Mouse (Mus musculus): ENCODE measurements around the gene Gsdmc3. TPM values are rescaled to one million over a fixed set of nuclear protein-coding genes. Genes with fewer than 3 reads are reported as not detected.
"Not testable (repeated sequence)": the region's sequence is repeated elsewhere in the genome, so short reads cannot be mapped to it uniquely, and the experiment has no call there.

Gsdmc3 gene
- not detected in 2 replicates for polyA plus RNA-seq (2016; fragmentation: Nextera tagmentation; extraction: Ambion mirVana)

DNA sequence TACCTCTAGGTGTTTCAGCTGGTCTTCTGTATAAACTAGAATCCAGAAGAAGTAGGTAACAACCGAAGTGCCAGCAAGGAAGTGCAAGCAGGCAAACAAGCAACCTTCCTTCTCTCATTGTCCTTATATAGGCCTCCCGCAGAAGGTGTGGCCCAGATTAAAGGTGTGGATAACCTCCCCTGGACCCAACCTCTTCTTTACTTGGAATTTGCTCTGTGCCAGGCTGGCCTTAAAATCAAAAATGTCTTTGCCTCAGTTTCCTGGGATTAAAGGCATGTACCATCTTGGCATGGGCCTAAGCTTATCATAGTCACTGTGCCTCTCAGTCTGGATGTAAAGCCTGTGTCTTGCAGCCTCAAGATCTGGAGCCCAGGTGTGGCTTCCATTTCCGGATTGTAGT lies at the start of gene Gsdmc3:
Gsdmc3 (minus strand) TSS at position 101 of the 400 bp plus-strand sequence.
- H3K36me3 ChIP-seq; H3K9ac ChIP-seq (replicated peaks); H3K27me3 ChIP-seq; H3K27ac ChIP-seq; ATAC-seq (ENCODE audit: insufficient number of reproducible peaks, insufficient read depth, low FRiP score, low TSS enrichment, low read depth); H3K4me1 ChIP-seq (replicated peaks); H3K9me3 ChIP-seq; H3K4me3 ChIP-seq (replicated peaks); H3K4me2 ChIP-seq: not testable (repeated sequence)
- 77% methylated on average over 1 of the region's 3 CpGs for WGBS

- Histone ChIP-seq H3K4me2 (no peak overlapping the region), H3K27ac (no peak overlapping the region), H3K9ac (replicated peaks) (no peak overlapping the region), H3K36me3 (peaks cover 26% of the 10 kb centered on the region), H3K4me3 (replicated peaks) (no peak overlapping the region), H3K4me1 (replicated peaks) (no peaks in the 10 kb centered on the region), H3K27me3 (no peaks in the 10 kb centered on the region), H3K9me3 (no peaks in the 10 kb centered on the region)
- no peak for ATAC-seq (ENCODE audit: insufficient number of reproducible peaks, insufficient read depth, low FRiP score, low TSS enrichment, low read depth)
- WGBS = 88% methylated on average over 3 of the region's 3 CpGs
These were observed 47.8 kb upstream of the Gsdmc3 start for GRCm38 (mm10) chr15:63926201-63926600.

DNA sequence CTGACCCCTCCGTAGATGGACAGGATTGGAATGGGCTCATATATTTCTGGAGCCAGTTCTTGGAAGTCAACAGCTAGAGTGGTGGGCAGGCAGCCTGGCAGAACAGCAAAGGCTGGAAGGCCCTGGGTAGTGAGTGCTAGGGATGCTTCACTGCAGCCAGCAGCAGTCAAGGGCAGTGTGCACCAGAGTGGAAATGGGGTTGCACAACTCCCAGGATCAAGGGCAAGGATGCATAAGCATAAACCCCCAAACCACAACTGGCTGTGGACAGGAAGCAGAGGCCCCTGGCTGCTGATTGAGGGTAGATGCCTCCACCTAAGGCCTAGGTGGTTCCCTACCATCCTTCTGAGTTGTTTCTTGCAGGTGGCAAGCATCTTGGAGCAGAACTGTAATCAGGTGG lies 46.1 kb upstream of the Gsdmc3 start:
- Histone ChIP-seq H3K36me3 (peaks cover 14% of the 10 kb centered on the region; the same call in 1 of the 2 replicates), H3K27me3 (no peaks in the 10 kb centered on the region), H3K4me2 (no peak overlapping the region), H3K9me3 (no peaks in the 10 kb centered on the region), H3K27ac (no peak overlapping the region), H3K4me1 (replicated peaks) (no peaks in the 10 kb centered on the region), H3K4me3 (replicated peaks) (no peak overlapping the region), H3K9ac (replicated peaks) (no peak overlapping the region)
- 88% methylated on average over 1 of the region's 1 CpGs for WGBS
- no peak for ATAC-seq (ENCODE audit: insufficient number of reproducible peaks, insufficient read depth, low FRiP score, low TSS enrichment, low read depth)

GRCm38 (mm10) chr15:63921618-63922017 lies 43.3 kb upstream of the Gsdmc3 start:
- not testable (repeated sequence) for H3K36me3 ChIP-seq; H3K4me2 ChIP-seq; H3K27me3 ChIP-seq; H3K9me3 ChIP-seq; ATAC-seq (ENCODE audit: insufficient number of reproducible peaks, insufficient read depth, low FRiP score, low TSS enrichment, low read depth); H3K4me1 ChIP-seq (replicated peaks); H3K4me3 ChIP-seq (replicated peaks); H3K27ac ChIP-seq; H3K9ac ChIP-seq (replicated peaks)
- WGBS = 25% methylated on average over 3 of the region's 5 CpGs

GRCm38 (mm10) chr15:63919728-63920127 lies 41.4 kb upstream of the Gsdmc3 start:
- not testable (repeated sequence) for H3K27ac ChIP-seq; H3K27me3 ChIP-seq; H3K4me1 ChIP-seq (replicated peaks); H3K4me2 ChIP-seq; H3K4me3 ChIP-seq (replicated peaks); ATAC-seq (ENCODE audit: insufficient number of reproducible peaks, insufficient read depth, low FRiP score, low TSS enrichment, low read depth); H3K9ac ChIP-seq (replicated peaks); H3K9me3 ChIP-seq; H3K36me3 ChIP-seq
- 75% methylated on average over 2 of the region's 2 CpGs for WGBS

DNA sequence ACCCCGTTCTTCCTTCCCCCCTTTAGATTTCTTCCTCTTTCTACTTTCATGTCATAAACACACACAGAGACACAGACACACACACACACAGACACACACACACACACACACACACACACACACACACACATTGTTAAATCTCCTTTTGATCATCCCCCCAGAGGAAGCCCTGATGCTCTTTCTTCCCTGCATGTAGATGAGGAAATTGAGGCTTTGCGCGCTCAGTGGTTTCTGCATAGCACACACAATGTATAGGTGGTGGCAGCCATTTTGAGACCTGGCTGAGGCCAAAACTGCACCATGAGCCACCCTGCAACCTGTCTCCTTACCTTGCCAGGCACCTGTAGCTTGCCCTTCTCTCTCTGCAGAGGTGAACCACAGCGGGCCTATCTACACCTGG lies 38.2 kb upstream of the Gsdmc3 start:
- not testable (repeated sequence) for H3K4me2 ChIP-seq; H3K4me3 ChIP-seq (replicated peaks); H3K9ac ChIP-seq (replicated peaks); H3K4me1 ChIP-seq (replicated peaks); ATAC-seq (ENCODE audit: insufficient number of reproducible peaks, insufficient read depth, low FRiP score, low TSS enrichment, low read depth); H3K9me3 ChIP-seq; H3K27ac ChIP-seq; H3K36me3 ChIP-seq; H3K27me3 ChIP-seq
- 93% methylated on average over 4 of the region's 4 CpGs for WGBS

DNA sequence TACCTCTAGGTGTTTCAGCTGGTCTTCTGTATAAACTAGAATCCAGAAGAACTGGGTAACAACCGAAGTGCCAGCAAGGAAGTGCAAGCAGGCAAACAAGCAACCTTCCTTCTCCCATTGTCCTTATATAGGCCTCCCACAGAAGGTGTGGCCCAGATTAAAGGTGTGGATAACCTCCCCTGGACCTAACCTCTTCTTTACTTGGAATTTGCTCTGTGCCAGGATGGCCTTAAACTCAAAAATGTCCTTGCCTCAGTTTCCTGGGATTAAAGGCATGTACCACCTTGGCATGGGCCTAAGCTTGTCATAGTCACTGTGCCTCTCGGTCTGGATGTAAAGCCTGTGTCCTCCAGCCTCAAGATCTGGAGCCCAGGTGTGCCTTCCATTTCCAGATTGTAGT lies 33.8 kb upstream of the Gsdmc3 start, which contains the start of gene Gsdmc4:
Gsdmc4 (minus strand) TSS at position 101 of the 400 bp plus-strand sequence.
- not testable (repeated sequence) for ATAC-seq (ENCODE audit: insufficient number of reproducible peaks, insufficient read depth, low FRiP score, low TSS enrichment, low read depth); H3K9me3 ChIP-seq; H3K9ac ChIP-seq (replicated peaks); H3K4me3 ChIP-seq (replicated peaks); H3K4me1 ChIP-seq (replicated peaks); H3K27ac ChIP-seq; H3K4me2 ChIP-seq; H3K27me3 ChIP-seq; H3K36me3 ChIP-seq
- 80% methylated on average over 2 of the region's 2 CpGs for WGBS

DNA sequence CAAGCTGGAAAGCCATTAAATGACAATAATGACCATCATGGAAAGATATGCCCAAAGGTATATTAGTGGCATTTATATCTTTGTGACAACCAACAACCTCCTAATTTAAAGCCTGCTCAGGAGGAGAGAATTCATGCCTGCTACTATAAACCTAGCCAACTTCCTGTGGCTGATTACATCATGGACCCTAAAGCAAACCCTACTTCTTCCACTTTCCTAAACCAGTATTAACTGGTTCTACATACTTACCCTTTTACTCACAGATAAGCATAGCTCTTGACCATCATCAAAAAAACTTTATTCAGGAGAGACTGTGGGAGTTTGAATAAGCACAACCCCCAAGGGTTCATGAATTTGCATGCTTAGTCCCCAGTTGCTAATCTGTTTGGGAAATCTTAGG lies 31.5 kb upstream of the Gsdmc3 start:
- not testable (repeated sequence) for ATAC-seq (ENCODE audit: insufficient number of reproducible peaks, insufficient read depth, low FRiP score, low TSS enrichment, low read depth); H3K4me1 ChIP-seq (replicated peaks); H3K4me3 ChIP-seq (replicated peaks); H3K4me2 ChIP-seq; H3K27ac ChIP-seq; H3K9me3 ChIP-seq; H3K27me3 ChIP-seq; H3K36me3 ChIP-seq; H3K9ac ChIP-seq (replicated peaks)

DNA sequence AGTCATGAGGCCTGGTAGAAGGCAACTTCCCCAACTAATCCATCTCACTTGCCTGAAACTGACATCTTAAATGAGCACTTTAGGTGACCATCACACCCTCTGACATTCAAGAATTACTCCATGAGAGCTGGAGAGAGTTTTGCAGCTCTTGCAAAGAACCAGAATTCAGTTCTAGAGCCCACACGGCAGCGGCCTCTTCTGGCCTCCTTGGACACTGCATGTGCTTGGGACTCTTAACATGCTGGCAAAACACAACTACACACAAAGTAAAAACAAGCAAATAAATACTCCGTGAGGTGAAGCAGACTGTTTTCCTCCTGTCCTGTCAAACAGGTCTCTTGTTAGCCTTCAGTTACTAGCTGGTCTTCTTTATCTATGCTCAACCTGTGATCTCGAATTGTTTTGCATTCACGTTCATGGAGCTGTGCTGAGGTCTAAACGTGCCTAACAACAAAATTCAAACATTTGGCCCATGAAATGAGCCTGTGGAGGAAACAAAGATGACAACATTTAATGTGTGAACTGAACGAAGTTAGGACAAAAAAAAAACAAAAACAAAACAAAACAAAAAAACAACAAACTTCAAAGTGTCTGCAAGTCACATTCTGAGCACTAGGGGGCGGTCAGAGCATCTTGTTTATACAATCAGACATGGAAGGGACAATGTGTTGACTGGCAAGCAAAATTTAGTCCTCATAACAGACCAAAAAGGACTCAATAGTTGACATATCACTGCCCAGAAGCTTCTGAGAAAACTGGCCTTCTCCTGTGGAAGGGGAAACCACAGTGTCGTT lies 17.4 kb upstream of the Gsdmc3 start:
- ATAC-seq (ENCODE audit: insufficient number of reproducible peaks, insufficient read depth, low FRiP score, low TSS enrichment, low read depth); H3K4me1 ChIP-seq (replicated peaks); H3K9ac ChIP-seq (replicated peaks); H3K9me3 ChIP-seq; H3K4me3 ChIP-seq (replicated peaks); H3K27me3 ChIP-seq; H3K27ac ChIP-seq; H3K4me2 ChIP-seq; H3K36me3 ChIP-seq: not testable (repeated sequence)
- 37% methylated on average over 9 of the region's 9 CpGs for WGBS

DNA sequence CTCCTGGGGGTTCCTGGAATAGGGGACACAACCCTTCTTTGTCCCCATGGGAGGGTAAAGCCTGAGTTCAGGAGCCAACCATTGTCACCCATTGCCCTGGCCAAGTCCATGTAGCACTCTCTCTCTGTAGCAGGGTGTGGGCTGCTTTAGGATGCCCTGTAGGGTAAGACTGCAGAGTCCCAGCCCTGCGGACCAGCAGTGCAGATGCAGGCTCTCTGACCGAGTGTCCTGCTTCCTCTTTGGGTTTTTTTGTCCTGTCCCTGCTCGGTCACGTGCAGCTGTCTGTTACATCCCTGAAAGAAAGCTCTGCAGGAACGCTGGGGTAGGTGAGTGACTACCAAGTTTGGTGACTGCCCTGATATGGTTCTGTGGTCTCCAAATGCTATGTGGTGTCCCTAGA lies 10.1 kb upstream of the Gsdmc3 start:
- H3K4me3 ChIP-seq (replicated peaks); H3K36me3 ChIP-seq; H3K4me2 ChIP-seq; H3K27me3 ChIP-seq; H3K9me3 ChIP-seq; H3K27ac ChIP-seq; H3K9ac ChIP-seq (replicated peaks); H3K4me1 ChIP-seq (replicated peaks); ATAC-seq (ENCODE audit: insufficient number of reproducible peaks, insufficient read depth, low FRiP score, low TSS enrichment, low read depth): not testable (repeated sequence)
- WGBS = 67% methylated on average over 5 of the region's 5 CpGs

DNA sequence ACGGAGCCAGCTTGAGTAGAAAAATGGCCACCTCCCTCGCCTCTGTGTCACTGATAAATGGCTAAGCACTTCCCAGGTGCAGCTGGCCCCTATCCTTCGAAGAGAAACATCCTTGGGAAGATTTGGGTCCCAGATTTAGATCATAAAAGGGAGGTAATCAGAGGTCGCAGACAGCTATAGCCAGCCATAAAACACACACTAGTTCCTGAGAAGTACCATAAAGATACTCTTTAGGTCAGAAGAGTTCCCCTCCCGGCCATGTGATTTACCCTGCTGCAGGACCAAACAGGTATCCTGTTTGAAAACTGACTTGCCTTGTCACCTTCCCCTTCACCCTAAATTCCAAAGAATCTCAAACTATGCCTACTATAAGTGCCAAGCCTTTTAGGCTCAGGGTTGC lies 9.6 kb upstream of the Gsdmc3 start:
- not testable (repeated sequence) for H3K4me3 ChIP-seq (replicated peaks); H3K27ac ChIP-seq; H3K27me3 ChIP-seq; H3K4me1 ChIP-seq (replicated peaks); ATAC-seq (ENCODE audit: insufficient number of reproducible peaks, insufficient read depth, low FRiP score, low TSS enrichment, low read depth); H3K4me2 ChIP-seq; H3K9me3 ChIP-seq; H3K36me3 ChIP-seq; H3K9ac ChIP-seq (replicated peaks)
- whole genome bisulfite sequencing = no CpG with 5 or more reads among the region's 5 CpGs

- H3K4me2 ChIP-seq; H3K27ac ChIP-seq; H3K4me3 ChIP-seq (replicated peaks); H3K36me3 ChIP-seq; H3K27me3 ChIP-seq; H3K9me3 ChIP-seq; H3K4me1 ChIP-seq (replicated peaks); H3K9ac ChIP-seq (replicated peaks); ATAC-seq (ENCODE audit: insufficient number of reproducible peaks, insufficient read depth, low FRiP score, low TSS enrichment, low read depth): not testable (repeated sequence)
These were observed 2.2 kb downstream of the Gsdmc3 start for GRCm38 (mm10) chr15:63876160-63876559.

All from limb, embryonic 12.5 days (tissue).